Mouse (Mus musculus): ENCODE data around the gene Mrpl28. TPM values are rescaled to one million over a fixed set of nuclear protein-coding genes. Genes with fewer than 3 reads are reported as not detected.
"Not testable (repeated sequence)": the region's sequence is repeated elsewhere in the genome, so short reads cannot be mapped to it uniquely, and the experiment has no call there.

Mrpl28 gene
- total and polyA plus RNA-seq, 2 experiments from 2014 or later = 222 to 275 TPM

DNA sequence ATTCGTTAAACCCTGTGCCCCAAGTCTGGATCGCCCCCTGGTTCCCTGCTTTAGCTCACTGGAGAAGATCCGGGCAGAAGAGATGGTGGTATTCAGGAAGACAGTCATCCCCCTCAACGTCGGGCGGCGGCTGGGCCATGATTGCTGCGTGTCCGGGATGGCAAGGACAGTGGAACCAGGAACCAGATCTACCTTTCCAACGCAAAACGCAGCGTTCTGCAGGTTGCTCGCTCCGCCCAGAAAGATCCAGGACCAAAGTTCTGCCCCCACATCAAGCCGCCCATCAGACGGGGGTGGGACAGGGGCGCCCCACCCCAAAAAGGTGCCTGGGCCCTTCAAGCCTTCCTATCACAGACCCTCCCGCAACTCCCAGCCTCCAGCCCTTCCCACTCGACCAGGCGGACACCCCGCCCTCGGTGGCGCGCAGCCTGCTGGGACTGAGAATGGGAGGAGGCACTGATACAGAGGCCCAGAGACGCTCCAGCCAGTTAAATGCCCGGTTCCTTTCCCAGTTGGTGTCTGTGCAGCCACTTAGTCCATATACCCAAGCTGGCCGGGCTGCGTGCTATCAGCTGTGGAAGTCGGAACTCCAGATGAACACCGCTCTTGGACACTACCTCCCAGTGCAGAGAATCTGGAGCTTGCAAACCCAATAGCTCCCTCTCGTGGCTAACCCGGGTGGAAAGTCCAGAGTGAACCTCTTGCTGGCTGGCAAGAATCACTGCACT is 33.2 kb upstream of the Mrpl28 start, which contains the start of gene Decr2:
Gene Decr2, minus strand, starts transcription at position 433 of the 728 bp plus-strand sequence.
- under 1% methylated on average over 30 of the region's 32 CpGs for WGBS
- DNase-seq (ENCODE audit: low spot score) (peak; percentile 90), ATAC-seq (ENCODE audit: insufficient read depth, low read depth) (peak; percentile 85)
- Histone ChIP-seq H3K4me3 (ENCODE audit: low read depth, low read length) (peak within 1 kb of the TSS; percentile 59), H3K4me1 (ENCODE audit: control insufficient read depth, insufficient read depth) (peaks cover 3% of the 10 kb centered on the region; the same call in 1 of the 2 replicates), H3K4me2 (ENCODE audit: low read depth, low read length) (peak within 1 kb of the TSS; percentile 85), H3K9me3 (replicated peaks; ENCODE audit: control insufficient read depth, low read length) (no peaks in the 10 kb centered on the region), H3K27ac (ENCODE audit: low read depth) (peak within 1 kb of the TSS; percentile 54), H3K27me3 (ENCODE audit: control insufficient read depth, insufficient read depth, low read length) (no peaks in the 10 kb centered on the region), H3K9ac (replicated peaks; ENCODE audit: low read depth, low read length) (peak within 1 kb of the TSS; percentile 65), H3K36me3 (replicated peaks; ENCODE audit: control insufficient read depth, insufficient read depth, low read length) (no peaks in the 10 kb centered on the region)
- TF ChIP-seq EP300 (IDR thresholded peaks at IDR 0.05; ENCODE audit: low read depth) (no peak), CTCF (IDR thresholded peaks at IDR 0.05; ENCODE audit: low read depth) (peak; percentile 87)

DNA sequence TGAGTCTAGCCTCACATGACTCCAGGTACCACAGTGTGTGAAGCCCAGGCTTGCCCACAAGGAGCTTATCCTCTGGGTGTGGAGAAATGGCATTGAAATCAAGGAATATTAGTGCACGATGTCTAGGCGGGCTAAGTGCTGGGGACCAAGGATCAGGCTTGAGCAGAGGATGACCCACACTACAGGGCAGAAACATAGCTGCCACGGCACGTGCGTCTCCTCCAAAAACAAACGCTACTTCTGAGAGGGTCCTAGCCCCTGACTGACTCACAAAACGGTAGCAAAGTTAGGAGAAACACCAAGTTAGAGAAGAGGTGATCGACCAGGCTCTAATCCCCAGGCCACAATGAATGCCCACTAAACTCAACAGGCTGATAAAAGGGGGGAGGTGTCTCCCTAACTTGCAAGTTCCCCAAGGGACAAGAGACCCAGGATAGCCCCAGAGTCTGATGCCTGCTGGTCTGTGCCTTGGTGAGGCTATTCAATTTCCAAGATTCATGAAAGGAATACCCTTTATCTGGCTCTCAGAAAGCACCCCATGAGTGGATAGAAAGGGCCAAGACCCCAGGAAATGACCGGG is 28.7 kb upstream of the Mrpl28 start:
- no peak overlapping the region for H3K27ac ChIP-seq (ENCODE audit: low read depth)
- no peaks in the 10 kb centered on the region for H3K9me3 ChIP-seq (replicated peaks; ENCODE audit: control insufficient read depth, low read length)
- H3K27me3 ChIP-seq (ENCODE audit: control insufficient read depth, insufficient read depth, low read length) = no peaks in the 10 kb centered on the region
- H3K4me1 ChIP-seq (ENCODE audit: control insufficient read depth, insufficient read depth) = peaks cover 2% of the 10 kb centered on the region; the same call in 1 of the 2 replicates
- ATAC-seq (ENCODE audit: insufficient read depth, low read depth) (no peak), DNase-seq (ENCODE audit: low spot score) (no peak)
- H3K36me3 ChIP-seq (replicated peaks; ENCODE audit: control insufficient read depth, insufficient read depth, low read length) = no peaks in the 10 kb centered on the region
- WGBS = 49% methylated on average over 9 of the region's 9 CpGs
- H3K4me2 ChIP-seq (ENCODE audit: low read depth, low read length) = peak overlapping the region; percentile 88
- TF ChIP-seq EP300 (IDR thresholded peaks at IDR 0.05; ENCODE audit: low read depth) = no peak
- TF ChIP-seq CTCF (IDR thresholded peaks at IDR 0.05; ENCODE audit: low read depth) = no peak
- peak overlapping the region; percentile 58 for H3K4me3 ChIP-seq (ENCODE audit: low read depth, low read length)
- peak overlapping the region; percentile 62; the same call in 1 of the 2 replicates for H3K9ac ChIP-seq (replicated peaks; ENCODE audit: low read depth, low read length)

DNA sequence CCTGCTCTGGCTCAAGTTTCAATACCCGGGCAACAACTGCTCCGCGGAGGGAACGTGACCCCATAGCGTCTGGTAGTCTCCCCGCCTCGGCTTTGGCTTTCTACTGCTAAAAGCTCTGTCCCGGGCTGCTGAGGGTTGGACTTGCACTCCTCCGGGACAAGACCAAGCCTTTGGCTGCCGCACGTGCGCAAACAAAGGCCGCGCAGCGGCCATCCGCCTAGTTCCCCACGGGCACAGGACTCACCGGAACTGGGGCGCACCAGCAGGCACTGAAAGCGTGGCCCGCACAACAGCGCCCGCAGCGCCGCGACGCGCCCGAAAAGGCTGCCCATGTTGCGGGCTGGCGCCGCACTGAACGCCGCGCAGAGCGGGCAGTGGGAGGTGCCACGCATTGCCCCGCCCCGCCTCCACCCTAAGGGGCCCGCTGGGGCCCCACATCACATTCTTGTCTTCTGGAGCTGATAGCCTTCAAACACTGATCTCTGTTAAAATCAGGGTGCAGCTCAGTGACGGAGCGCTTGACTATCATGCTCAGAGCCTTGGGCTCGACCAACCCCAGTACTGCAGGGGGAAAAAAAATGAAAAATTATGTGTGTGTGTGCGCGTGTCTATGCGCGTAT is 28.1 kb upstream of the Mrpl28 start, which contains the start of gene Nme4:
Gene Nme4, minus strand, starts transcription at position 482 of the 620 bp plus-strand sequence.
- Histone ChIP-seq H3K9ac (replicated peaks; ENCODE audit: low read depth, low read length) (peak within 1 kb of the TSS; percentile 62), H3K36me3 (replicated peaks; ENCODE audit: control insufficient read depth, insufficient read depth, low read length) (no peaks in the 10 kb centered on the region), H3K27ac (ENCODE audit: low read depth) (0 out of 2 replicates have a peak within 1 kb of the TSS, but pooled peaks have one; percentile 31), H3K9me3 (replicated peaks; ENCODE audit: control insufficient read depth, low read length) (no peaks in the 10 kb centered on the region), H3K4me2 (ENCODE audit: low read depth, low read length) (peak within 1 kb of the TSS; percentile 88), H3K4me1 (ENCODE audit: control insufficient read depth, insufficient read depth) (no peaks in the 10 kb centered on the region), H3K4me3 (ENCODE audit: low read depth, low read length) (peak within 1 kb of the TSS; percentile 58), H3K27me3 (ENCODE audit: control insufficient read depth, insufficient read depth, low read length) (no peaks in the 10 kb centered on the region)
- ATAC-seq (ENCODE audit: insufficient read depth, low read depth) = peak; percentile 60
- 2% methylated on average over 47 of the region's 47 CpGs for WGBS
- TF ChIP-seq EP300 (IDR thresholded peaks at IDR 0.05; ENCODE audit: low read depth) = no peak
- TF ChIP-seq CTCF (IDR thresholded peaks at IDR 0.05; ENCODE audit: low read depth) = no peak
- DNase-seq (ENCODE audit: low spot score) = peak; percentile 9

DNA sequence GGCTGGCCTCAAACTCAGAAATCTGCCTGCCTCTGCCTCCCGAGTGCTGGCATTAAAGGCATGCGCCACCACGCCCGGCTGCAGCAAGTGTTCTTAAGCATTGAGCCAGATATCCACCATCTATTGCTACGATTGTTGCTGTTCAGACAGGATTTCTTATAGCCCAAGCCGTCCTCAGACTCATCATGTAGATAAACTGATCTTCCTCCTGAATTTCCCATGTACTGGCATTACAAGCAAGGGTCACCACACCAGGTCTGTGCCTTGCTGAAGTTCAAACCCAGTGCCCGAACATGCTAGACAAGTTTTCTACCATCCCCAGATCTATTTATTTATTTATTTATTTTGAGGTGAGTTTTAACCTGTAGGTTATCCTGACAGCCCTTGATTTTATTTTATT is 24.8 kb upstream of the Mrpl28 start:
- no peaks in the 10 kb centered on the region for H3K4me1 ChIP-seq (ENCODE audit: control insufficient read depth, insufficient read depth)
- DNase-seq (ENCODE audit: low spot score) (no peak), ATAC-seq (ENCODE audit: insufficient read depth, low read depth) (no peak)
- no peak overlapping the region for H3K4me3 ChIP-seq (ENCODE audit: low read depth, low read length)
- TF ChIP-seq EP300 (IDR thresholded peaks at IDR 0.05; ENCODE audit: low read depth) (no peak), CTCF (IDR thresholded peaks at IDR 0.05; ENCODE audit: low read depth) (no peak)
- no peaks in the 10 kb centered on the region for H3K36me3 ChIP-seq (replicated peaks; ENCODE audit: control insufficient read depth, insufficient read depth, low read length)
- H3K27ac ChIP-seq (ENCODE audit: low read depth) = no peak overlapping the region
- H3K9ac ChIP-seq (replicated peaks; ENCODE audit: low read depth, low read length) = no peak overlapping the region
- H3K4me2 ChIP-seq (ENCODE audit: low read depth, low read length) = no peak overlapping the region
- H3K9me3 ChIP-seq (replicated peaks; ENCODE audit: control insufficient read depth, low read length) = no peaks in the 10 kb centered on the region
- no peaks in the 10 kb centered on the region for H3K27me3 ChIP-seq (ENCODE audit: control insufficient read depth, insufficient read depth, low read length)
- 88% methylated on average over 7 of the region's 7 CpGs for WGBS

DNA sequence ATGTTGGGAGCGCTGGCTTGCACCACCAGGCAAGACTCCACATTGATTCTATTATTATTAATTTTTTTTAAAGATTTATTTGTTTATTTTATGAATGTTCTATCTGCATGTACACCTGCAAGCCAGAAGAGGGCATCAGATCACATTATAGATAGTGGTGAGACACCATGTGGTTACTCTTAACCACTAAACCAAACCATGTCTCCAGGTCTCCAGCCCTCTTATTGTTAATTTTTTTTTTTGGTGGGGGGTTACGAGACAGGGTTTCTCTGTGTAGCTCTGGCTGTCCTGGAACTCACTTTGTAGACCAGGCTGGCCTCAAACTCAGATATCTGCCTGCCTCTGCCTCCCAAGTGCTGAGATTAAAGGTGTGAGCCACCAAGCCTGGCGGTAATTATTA is 24.0 kb upstream of the Mrpl28 start:
- 70% methylated on average over 3 of the region's 3 CpGs for WGBS
- H3K36me3 ChIP-seq (replicated peaks; ENCODE audit: control insufficient read depth, insufficient read depth, low read length); H3K27ac ChIP-seq (ENCODE audit: low read depth); H3K4me2 ChIP-seq (ENCODE audit: low read depth, low read length); H3K27me3 ChIP-seq (ENCODE audit: control insufficient read depth, insufficient read depth, low read length); H3K4me1 ChIP-seq (ENCODE audit: control insufficient read depth, insufficient read depth); H3K9me3 ChIP-seq (replicated peaks; ENCODE audit: control insufficient read depth, low read length); DNase-seq (ENCODE audit: low spot score); H3K4me3 ChIP-seq (ENCODE audit: low read depth, low read length); H3K9ac ChIP-seq (replicated peaks; ENCODE audit: low read depth, low read length); ATAC-seq (ENCODE audit: insufficient read depth, low read depth): not testable (repeated sequence)
- 0 out of 2 replicates have a peak, but pooled peaks have one; percentile 7 for TF ChIP-seq CTCF (IDR thresholded peaks at IDR 0.05; ENCODE audit: low read depth)
